Mouse (Mus musculus) cortical plate, adult 2 months (tissue): ENCODE results near the gene Gm42878. TPM values are rescaled to one million over a fixed set of nuclear protein-coding genes. Genes with fewer than 3 reads are reported as not detected.
"Not testable (repeated sequence)": the region's sequence is repeated elsewhere in the genome, so short reads cannot be mapped to it uniquely, and the experiment has no call there.

Experiments used
- H3K27ac ChIP-seq: fragments of 200-500 bp; 2 replicates; pipeline ENCODE4 v1.5.1; 2012; ENCODE audit warnings: low read length, control low read depth, inconsistent platforms; ENCODE audit not compliant: insufficient read depth
- H3K4me1 ChIP-seq: fragments of 200-500 bp; 2 replicates; pipeline ENCODE4 v1.6.1; 2011; ENCODE audit warnings: low read length; ENCODE audit not compliant: control insufficient read depth, insufficient read depth
- H3K4me3 ChIP-seq: fragments of 200-500 bp; 2 replicates; pipeline ENCODE4 v1.5.1; 2011; ENCODE audit warnings: mild to moderate bottlenecking, low read length, control low read depth; ENCODE audit not compliant: insufficient read depth
- CTCF ChIP-seq: fragments of 200-500 bp; IDR thresholded peaks from 2 replicates; pipeline ENCODE4 v1.5.1; 2011; ENCODE audit warnings: mild to moderate bottlenecking, control low read depth, low read length; ENCODE audit not compliant: insufficient read depth; ENCODE audit errors: extremely low read depth
- POLR2A ChIP-seq: fragments of 200-500 bp; IDR thresholded peaks from 2 replicates; pipeline ENCODE4 v1.6.1; 2011; ENCODE audit warnings: mild to moderate bottlenecking, low read length, control low read depth; ENCODE audit not compliant: insufficient read depth; ENCODE audit errors: extremely low read depth
- polyA plus RNA-seq: library from polyadenylated mRNA; depleted of rRNA; stranded (reverse); fragments of >200 nt; gene quantifications from 2 replicates; pipeline ENCODE4 v1.2.3, GENCODE M21; 2012

Gm42878 gene
- polyA plus RNA-seq, 1 experiment = 0.40 TPM

- no peak for TF ChIP-seq CTCF
- TF ChIP-seq POLR2A = no peak
- Histone ChIP-seq H3K4me3 (no peak overlapping the region), H3K27ac (no peak overlapping the region), H3K4me1 (peaks cover 1% of the 10 kb centered on the region; the same call in 1 of the 2 replicates)
Observed at GRCm38 (mm10) chr5:121537588-121537987, 7.7 kb downstream of the Gm42878 start.

GRCm38 (mm10) chr5:121536921-121537555 lies 8.2 kb downstream of the Gm42878 start:
- Histone ChIP-seq H3K4me3 (no peak overlapping the region), H3K27ac (no peak overlapping the region), H3K4me1 (no peaks in the 10 kb centered on the region; the same call in 1 of the 2 replicates)
- TF ChIP-seq CTCF = no peak
- TF ChIP-seq POLR2A = no peak

- Histone ChIP-seq H3K27ac (no peak overlapping the region), H3K4me1 (no peaks in the 10 kb centered on the region), H3K4me3 (no peak overlapping the region)
- no peak for TF ChIP-seq CTCF
Observed at GRCm38 (mm10) chr5:121535116-121535515, 10.2 kb downstream of the Gm42878 start.

- TF ChIP-seq CTCF (peak; percentile 28; the same call in 1 of the 2 replicates), POLR2A (no peak)
- no peak overlapping the region for H3K4me3 ChIP-seq
- H3K27ac ChIP-seq = no peak overlapping the region
- no peaks in the 10 kb centered on the region for H3K4me1 ChIP-seq
Observed at GRCm38 (mm10) chr5:121534521-121534920, 10.8 kb downstream of the Gm42878 start.

- TF ChIP-seq CTCF = no peak
- no peak for TF ChIP-seq POLR2A
- H3K4me3 ChIP-seq = no peak overlapping the region
- no peak overlapping the region for H3K27ac ChIP-seq
- H3K4me1 ChIP-seq = no peaks in the 10 kb centered on the region
Observed at GRCm38 (mm10) chr5:121526961-121527360, 18.3 kb downstream of the Gm42878 start.

GRCm38 (mm10) chr5:121526526-121526925 lies 18.8 kb downstream of the Gm42878 start:
- TF ChIP-seq POLR2A = no peak
- TF ChIP-seq CTCF = no peak
- no peak overlapping the region for H3K27ac ChIP-seq
- no peak overlapping the region for H3K4me3 ChIP-seq

GRCm38 (mm10) chr5:121525774-121526450 lies 19.4 kb downstream of the Gm42878 start:
- Histone ChIP-seq H3K4me1 (no peaks in the 10 kb centered on the region), H3K27ac (no peak overlapping the region), H3K4me3 (no peak overlapping the region)
- TF ChIP-seq POLR2A (no peak), CTCF (no peak)

More at GRCm38 (mm10) chr5:121526526-121526925, 18.8 kb downstream of the Gm42878 start:
- H3K4me1 ChIP-seq = no peaks in the 10 kb centered on the region

- H3K27ac ChIP-seq, H3K4me3 ChIP-seq, H3K4me1 ChIP-seq: not testable (repeated sequence)
Observed at GRCm38 (mm10) chr5:121519758-121520157, 25.5 kb downstream of the Gm42878 start.

GRCm38 (mm10) chr5:121518983-121519382 lies 26.3 kb downstream of the Gm42878 start:
- Histone ChIP-seq H3K4me1 (no peaks in the 10 kb centered on the region), H3K4me3 (no peak overlapping the region), H3K27ac (no peak overlapping the region)
- TF ChIP-seq CTCF = no peak
- TF ChIP-seq POLR2A = no peak

- TF ChIP-seq POLR2A (no peak), CTCF (no peak)
- no peaks in the 10 kb centered on the region for H3K4me1 ChIP-seq
- no peak overlapping the region for H3K4me3 ChIP-seq
- no peak overlapping the region for H3K27ac ChIP-seq
Observed at GRCm38 (mm10) chr5:121510009-121510408, 35.3 kb downstream of the Gm42878 start.
